ENCODE assay signal across 10 mouse cellular contexts in genomic region chr2:52943644-52944423, GRCm38 (mm10).
DNase-seq lines count a peak whose midpoint lies in the region; ATAC-seq lines count a peak whose summit lies in the region.
"Had no signal": no experiment of that assay in that cellular context is flagged by ENCODE, and none has a peak within 500 bp of the region (broad histone marks: within the 10 kb centered on the region; RNA-seq: fewer than 3 reads in every experiment).

No protein-coding gene starts in this region.

- peaks cover 33% of the 10 kb centered on the region for H3K4me1 ChIP-seq in midbrain, embryonic 13.5 days (replicated peaks)
- H3K4me1 ChIP-seq in midbrain, embryonic 14.5 days (ENCODE audit: control insufficient read depth, insufficient read depth, low read length): peaks cover 14% of the 10 kb centered on the region
- peaks cover 7% of the 10 kb centered on the region; the same call in 1 of the 2 replicates for H3K4me1 ChIP-seq in brown adipose tissue, adult 24 weeks (ENCODE audit: control insufficient read depth, insufficient read depth, insufficient read length, low read length)

- 77% methylated on average over 9 of the region's 9 CpGs for WGBS in midbrain, embryonic 13.5 days
- 76% methylated on average over 9 of the region's 9 CpGs for WGBS in midbrain, embryonic 14.5 days

- intact Hi-C loops in heart, postnatal 14 days (cut with DNase I): loop anchor here (10.0 kb wide), 1 partner anchor 51 kb away; no protein-coding TSS in a partner anchor

- no peak overlapping the region for H3K4me3 ChIP-seq in midbrain, embryonic 13.5 days (replicated peaks)
- H3K4me3 ChIP-seq in midbrain, embryonic 14.5 days (replicated peaks; ENCODE audit: low read depth, low read length): no peak overlapping the region
- no peak overlapping the region for H3K4me3 ChIP-seq in brown adipose tissue, adult 24 weeks (ENCODE audit: insufficient read depth, low read depth, low read length)
- H3K4me3 ChIP-seq: hindbrain, embryonic 15.5 days had no signal

- no peaks in the 10 kb centered on the region for H3K27me3 ChIP-seq in midbrain, embryonic 13.5 days
- H3K27me3 ChIP-seq in midbrain, embryonic 14.5 days (ENCODE audit: control insufficient read depth, insufficient read depth, low read length): no peaks in the 10 kb centered on the region
- H3K27me3 ChIP-seq: hindbrain, embryonic 15.5 days had no signal

- H3K9ac ChIP-seq in midbrain, embryonic 13.5 days (replicated peaks): no peak overlapping the region
- H3K9ac ChIP-seq in midbrain, embryonic 14.5 days (replicated peaks; ENCODE audit: low read length): no peak overlapping the region
- H3K9ac ChIP-seq: hindbrain, embryonic 15.5 days had no signal

- H3K4me2 ChIP-seq in midbrain, embryonic 13.5 days (replicated peaks): no peak overlapping the region
- H3K4me2 ChIP-seq in midbrain, embryonic 14.5 days (ENCODE audit: low read length): no peak overlapping the region
- H3K4me2 ChIP-seq: hindbrain, embryonic 15.5 days had no signal

- no peak for ATAC-seq in midbrain, embryonic 13.5 days
- no peak for ATAC-seq in midbrain, embryonic 14.5 days (ENCODE audit: low FRiP score, low TSS enrichment)
- ATAC-seq in monocyte, adult 5-6 weeks (replicated peaks; ENCODE audit: insufficient number of reproducible peaks, low FRiP score, low TSS enrichment, poor library complexity, severe bottlenecking): peak; percentile 51

- H3K27ac ChIP-seq in midbrain, embryonic 13.5 days: peak overlapping the region; percentile 30; the same call in 1 of the 2 replicates
- H3K27ac ChIP-seq in midbrain, embryonic 14.5 days (replicated peaks; ENCODE audit: low read depth, low read length): no peak overlapping the region
- H3K27ac ChIP-seq in brown adipose tissue, adult 24 weeks (replicated peaks; ENCODE audit: low read depth, low read length): 0 out of 2 replicates have a peak overlapping the region, but pooled peaks have one; percentile 11
- H3K27ac ChIP-seq: hindbrain, embryonic 15.5 days had no signal

- no peaks in the 10 kb centered on the region for H3K36me3 ChIP-seq in midbrain, embryonic 13.5 days
- no peaks in the 10 kb centered on the region for H3K36me3 ChIP-seq in midbrain, embryonic 14.5 days (ENCODE audit: control insufficient read depth, insufficient read depth, low read length)
- H3K36me3 ChIP-seq: hindbrain, embryonic 15.5 days had no signal

- DNase-seq in heart, adult 11 months: peak; percentile 90
- DNase-seq in heart, postnatal 14 days: no peak
- no peak for DNase-seq in midbrain, embryonic 14.5 days
- no peak for DNase-seq in frontal cortex, postnatal 25 days (ENCODE audit: low spot score in 2 of 2)
- DNase-seq in frontal cortex, postnatal 10 days (ENCODE audit: low spot score in 2 of 2): no peak
- DNase-seq: thymus, adult 2 months had no signal

- H3K9me3 ChIP-seq in midbrain, embryonic 13.5 days: no peaks in the 10 kb centered on the region
- H3K9me3 ChIP-seq in midbrain, embryonic 14.5 days (ENCODE audit: control insufficient read depth, low read length): no peaks in the 10 kb centered on the region
- H3K9me3 ChIP-seq: hindbrain, embryonic 15.5 days had no signal
